Mouse (Mus musculus) intestine, embryonic 16.5 days (tissue): ENCODE measurements around the gene Trem1. TPM values are rescaled to one million over a fixed set of nuclear protein-coding genes. Genes with fewer than 3 reads are reported as not detected.
A peak's percentile ranks its signal among the peaks of the same experiment; 100 is the strongest.

Source experiments
- ATAC-seq: fragments of 200-750 bp; cut with Nextera tagmentation; 2 replicates; pipeline ENCODE4 v1.8.0; 2017; ENCODE audit warnings: moderate TSS enrichment, moderate library complexity
- H3K27ac ChIP-seq: fragments of 300-500 bp; sonication (generic); 2 replicates; pipeline ENCODE4 v1.5.1; 2014; ENCODE audit warnings: mild to moderate bottlenecking, low read length
- H3K27me3 ChIP-seq: fragments of 300-500 bp; sonication (generic); replicated peaks from 2 replicates; pipeline ENCODE4 v1.6.1; 2014; ENCODE audit warnings: low read length, control low read depth, mixed read lengths; ENCODE audit not compliant: control insufficient read depth, insufficient read depth
- H3K36me3 ChIP-seq: fragments of 300-500 bp; sonication (generic); 2 replicates; pipeline ENCODE4 v1.6.1; 2014; ENCODE audit warnings: low read length, control low read depth; ENCODE audit not compliant: control insufficient read depth, insufficient read depth
- H3K4me1 ChIP-seq: fragments of 300-500 bp; sonication (generic); 2 replicates; pipeline ENCODE4 v1.6.1; 2014; ENCODE audit warnings: low read length, control low read depth, mixed read lengths; ENCODE audit not compliant: control insufficient read depth, insufficient read depth
- H3K4me2 ChIP-seq: fragments of 300-500 bp; sonication (generic); 2 replicates; pipeline ENCODE4 v1.6.1; 2014; ENCODE audit warnings: low read depth, low read length, control low read depth
- H3K4me3 ChIP-seq: fragments of 300-500 bp; sonication (generic); 2 replicates; pipeline ENCODE4 v1.5.1; 2014; ENCODE audit warnings: mild to moderate bottlenecking, low read length
- H3K9ac ChIP-seq: fragments of 300-500 bp; sonication (generic); 2 replicates; pipeline ENCODE4 v1.6.1; 2014; ENCODE audit warnings: low read depth, low read length
- H3K9me3 ChIP-seq: fragments of 300-500 bp; sonication (generic); 2 replicates; pipeline ENCODE4 v1.6.1; 2016; ENCODE audit warnings: low read length, control low read depth; ENCODE audit not compliant: control insufficient read depth
- WGBS: fragments of 180-500 bp; shearing (Covaris S2); extraction: QIAGEN DNeasy Blood & Tissue Kit; methylation state at CpG from one replicate; pipeline ENCODE4 v1.1.7; 2014; 5-methylcytosine and 5-hydroxymethylcytosine counted together
- polyA plus RNA-seq: library from polyadenylated mRNA; unstranded; fragments of >200 nt; fragmentation: Nextera tagmentation; extraction: Ambion mirVana; gene quantifications from 2 replicates; pipeline ENCODE4 v1.2.1, GENCODE M21; 2015

Trem1 gene
- polyA plus RNA-seq, 1 experiment from 2014 or later, result 0.56 TPM

DNA sequence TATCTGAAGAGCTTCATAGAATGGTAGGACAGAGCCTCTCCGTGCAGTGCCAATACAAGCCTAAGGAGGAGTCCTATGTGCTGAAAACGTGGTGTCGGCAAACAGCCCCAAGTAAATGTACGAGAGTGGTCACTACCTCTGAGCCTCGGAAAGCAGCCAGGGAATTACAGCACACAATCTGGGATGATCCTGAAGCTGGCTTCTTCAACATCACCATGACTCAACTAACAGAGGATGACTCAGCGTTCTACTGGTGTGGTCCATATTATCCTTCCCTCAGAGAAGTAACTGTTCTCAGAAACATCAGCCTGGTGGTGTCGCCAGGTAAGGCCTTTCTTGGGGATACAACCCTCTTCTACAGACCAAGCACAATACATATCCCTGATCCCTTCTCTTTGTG is 32.1 kb downstream of the Trem1 start:
- 95% methylated on average over 7 of the region's 7 CpGs for whole genome bisulfite sequencing
- Histone ChIP-seq H3K9ac (no peak overlapping the region), H3K4me3 (no peak overlapping the region), H3K4me2 (no peak overlapping the region), H3K9me3 (peaks cover 2% of the 10 kb centered on the region; the same call in 1 of the 2 replicates), H3K27ac (no peak overlapping the region), H3K27me3 (no peaks in the 10 kb centered on the region), H3K4me1 (peaks cover 13% of the 10 kb centered on the region), H3K36me3 (no peaks in the 10 kb centered on the region)
- ATAC-seq, result no peak

- Histone ChIP-seq H3K27me3 (no peaks in the 10 kb centered on the region), H3K9me3 (no peaks in the 10 kb centered on the region), H3K4me2 (no peak overlapping the region), H3K27ac (peak overlapping the region; percentile 65), H3K4me3 (no peak overlapping the region), H3K4me1 (peaks cover 13% of the 10 kb centered on the region), H3K36me3 (no peaks in the 10 kb centered on the region), H3K9ac (no peak overlapping the region)
- 6% methylated on average over 2 of the region's 2 CpGs for WGBS
- no peak for ATAC-seq
Measured at GRCm38 (mm10) chr17:48266138-48266537, 33.6 kb downstream of the Trem1 start.

DNA sequence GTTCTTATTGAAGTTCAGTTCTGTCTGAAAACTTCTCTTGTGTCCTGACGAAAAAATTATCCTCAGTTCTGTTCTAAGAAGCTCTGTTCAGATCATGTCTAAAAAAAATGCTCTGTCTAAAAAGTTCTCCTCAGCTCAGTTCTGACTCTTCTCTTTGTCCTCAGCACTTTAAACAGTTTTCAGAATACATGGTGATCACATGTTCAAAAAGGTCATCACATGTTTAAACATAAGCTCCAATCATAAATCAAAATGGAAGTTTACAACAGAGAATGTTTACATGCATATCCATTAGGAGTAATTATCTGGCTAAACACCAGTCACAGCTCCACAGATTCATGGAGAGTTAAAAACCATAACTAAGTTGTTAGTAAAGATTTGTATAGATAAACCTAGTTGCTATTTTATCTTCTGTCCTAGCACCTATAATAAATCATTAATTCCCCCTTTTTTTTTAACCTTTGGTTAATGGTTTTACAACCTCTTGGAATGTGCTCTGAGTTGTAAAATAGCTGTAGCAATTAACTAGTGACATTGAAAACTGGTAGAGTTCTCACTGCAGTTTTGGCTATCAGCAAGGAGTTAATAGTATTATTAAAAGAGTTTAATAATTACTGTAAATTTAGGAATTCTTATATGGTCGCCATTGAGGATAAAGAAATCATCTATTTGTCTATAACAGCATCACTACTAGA is 34.2 kb downstream of the Trem1 start:
- no peaks in the 10 kb centered on the region for H3K36me3 ChIP-seq
- H3K4me3 ChIP-seq, result no peak overlapping the region
- no peak overlapping the region for H3K4me2 ChIP-seq
- H3K27me3 ChIP-seq, result no peaks in the 10 kb centered on the region
- H3K4me1 ChIP-seq, result peaks cover 13% of the 10 kb centered on the region
- WGBS, result 14% methylated on average over 2 of the region's 2 CpGs
- no peaks in the 10 kb centered on the region for H3K9me3 ChIP-seq
- H3K27ac ChIP-seq, result peak overlapping the region; percentile 65
- no peak overlapping the region for H3K9ac ChIP-seq
- ATAC-seq, result peak; percentile 62

DNA sequence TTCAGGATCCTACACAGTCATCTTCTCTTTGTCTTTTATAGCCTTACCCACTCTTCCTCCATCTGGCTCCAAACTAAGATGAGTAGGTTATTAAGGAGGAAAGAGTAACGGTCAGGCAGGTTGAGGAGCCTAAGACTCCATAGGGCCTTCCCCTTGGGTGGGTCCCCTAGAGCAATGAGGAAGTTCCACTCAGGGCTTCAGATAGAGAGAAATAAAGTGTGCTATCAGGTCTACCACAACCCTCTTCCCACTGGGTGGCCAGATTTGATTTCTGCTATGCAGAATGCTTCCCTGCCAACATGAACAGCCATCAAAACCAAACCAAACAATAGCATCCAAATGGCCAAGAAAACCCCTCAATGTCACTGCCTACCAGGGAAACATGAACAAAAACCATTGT is 35.0 kb downstream of the Trem1 start:
- no peak overlapping the region for H3K4me3 ChIP-seq
- no peak overlapping the region for H3K27ac ChIP-seq
- no peaks in the 10 kb centered on the region for H3K36me3 ChIP-seq
- no peaks in the 10 kb centered on the region for H3K27me3 ChIP-seq
- H3K4me2 ChIP-seq, result no peak overlapping the region
- H3K9ac ChIP-seq, result no peak overlapping the region
- ATAC-seq, result peak; percentile 56; the same call in 1 of the 2 replicates
- 55% methylated on average over 1 of the region's 1 CpGs for WGBS
- H3K4me1 ChIP-seq, result peaks cover 16% of the 10 kb centered on the region
- no peaks in the 10 kb centered on the region for H3K9me3 ChIP-seq

DNA sequence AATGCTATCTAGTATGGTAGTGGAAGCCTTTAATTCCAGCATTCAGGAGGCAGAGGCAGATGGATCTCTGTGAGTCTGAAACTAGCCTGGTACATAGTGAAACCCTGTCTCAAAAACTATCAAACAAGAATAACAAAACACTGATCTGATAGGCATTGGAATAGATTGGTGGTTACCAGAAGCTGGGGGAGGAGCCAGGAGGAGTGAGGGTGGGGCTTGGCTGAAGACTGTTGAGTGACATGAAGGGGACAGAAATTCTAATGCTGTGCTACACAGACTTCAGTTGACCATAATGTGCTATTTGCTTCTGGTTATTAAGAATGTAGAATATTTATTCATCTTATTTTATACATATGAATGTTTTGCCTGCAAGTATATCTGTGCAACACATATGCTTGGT is 35.7 kb downstream of the Trem1 start:
- Histone ChIP-seq H3K27me3 (no peaks in the 10 kb centered on the region), H3K9ac (no peak overlapping the region), H3K27ac (no peak overlapping the region), H3K4me3 (no peak overlapping the region), H3K36me3 (no peaks in the 10 kb centered on the region), H3K9me3 (no peaks in the 10 kb centered on the region), H3K4me2 (no peak overlapping the region), H3K4me1 (peaks cover 17% of the 10 kb centered on the region)
- ATAC-seq, result no peak

GRCm38 (mm10) chr17:48269833-48270232 is 37.3 kb downstream of the Trem1 start:
- Histone ChIP-seq H3K4me1 (peaks cover 17% of the 10 kb centered on the region), H3K4me3 (no peak overlapping the region), H3K27ac (no peak overlapping the region), H3K36me3 (no peaks in the 10 kb centered on the region), H3K9me3 (no peaks in the 10 kb centered on the region), H3K27me3 (no peaks in the 10 kb centered on the region), H3K4me2 (no peak overlapping the region), H3K9ac (no peak overlapping the region)
- ATAC-seq, result no peak
- WGBS, result 70% methylated on average over 4 of the region's 4 CpGs

DNA sequence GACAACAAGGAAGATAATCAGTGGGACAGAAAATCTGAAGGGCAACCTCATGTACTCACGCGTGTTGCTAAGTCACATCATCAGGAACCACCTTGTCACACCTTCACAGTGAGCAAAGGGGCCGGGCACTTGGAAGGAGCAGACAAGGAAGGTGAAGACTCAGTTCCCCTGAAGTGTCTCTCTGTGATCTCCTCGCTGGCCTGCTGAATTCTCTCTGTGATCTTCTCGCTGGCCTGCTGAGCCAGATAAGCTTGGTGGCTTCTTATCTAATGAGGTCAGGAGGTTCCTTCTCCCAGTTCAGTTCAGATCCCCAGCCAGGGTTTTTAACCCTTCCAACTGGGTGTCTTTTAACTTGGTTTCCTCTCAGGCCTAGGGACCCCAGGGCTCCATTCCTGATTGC is 39.6 kb downstream of the Trem1 start:
- H3K9me3 ChIP-seq, result no peaks in the 10 kb centered on the region
- H3K9ac ChIP-seq, result 0 out of 2 replicates have a peak overlapping the region, but pooled peaks have one; percentile 37
- WGBS, result 58% methylated on average over 5 of the region's 5 CpGs
- H3K27ac ChIP-seq, result peak overlapping the region; percentile 85
- peaks cover 6% of the 10 kb centered on the region; the same call in 1 of the 2 replicates for H3K4me1 ChIP-seq
- peak overlapping the region; percentile 18 for H3K4me3 ChIP-seq
- H3K27me3 ChIP-seq, result no peaks in the 10 kb centered on the region
- H3K36me3 ChIP-seq, result no peaks in the 10 kb centered on the region
- peak overlapping the region; percentile 42 for H3K4me2 ChIP-seq
- ATAC-seq, result peak; percentile 78

- H3K4me1 ChIP-seq, result peaks cover 3% of the 10 kb centered on the region; the same call in 1 of the 2 replicates
- H3K36me3 ChIP-seq, result no peaks in the 10 kb centered on the region
- WGBS, result 55% methylated on average over 4 of the region's 4 CpGs
- H3K4me2 ChIP-seq, result peak overlapping the region; percentile 42
- ATAC-seq, result peak; percentile 77
- no peaks in the 10 kb centered on the region for H3K27me3 ChIP-seq
- H3K27ac ChIP-seq, result peak overlapping the region; percentile 85
- H3K4me3 ChIP-seq, result peak overlapping the region; percentile 18
- H3K9me3 ChIP-seq, result no peaks in the 10 kb centered on the region
- H3K9ac ChIP-seq, result 0 out of 2 replicates have a peak overlapping the region, but pooled peaks have one; percentile 37
Measured at GRCm38 (mm10) chr17:48272598-48272997, 40.0 kb downstream of the Trem1 start.

DNA sequence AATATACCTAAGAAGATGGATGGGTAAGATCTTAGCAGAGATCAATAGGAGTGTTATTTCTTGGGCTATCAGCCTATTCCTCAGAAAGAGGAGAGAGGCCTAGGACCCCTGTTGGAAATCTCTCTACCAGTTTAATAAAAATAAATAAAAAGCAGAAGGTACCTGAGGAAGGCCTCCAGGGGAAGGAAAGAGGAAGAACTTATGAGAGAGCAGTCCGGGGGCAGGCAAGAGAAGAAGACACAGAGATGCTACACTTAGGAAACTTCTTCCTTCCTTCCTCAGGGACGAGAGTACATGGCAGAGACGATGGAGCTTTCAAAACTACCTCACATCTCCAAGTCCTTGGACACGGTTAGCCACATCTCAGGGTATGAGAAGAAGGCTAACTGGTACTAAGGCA is 41.5 kb downstream of the Trem1 start:
- no peak overlapping the region for H3K27ac ChIP-seq
- H3K4me1 ChIP-seq, result peaks cover 3% of the 10 kb centered on the region; the same call in 1 of the 2 replicates
- WGBS, result 90% methylated on average over 4 of the region's 4 CpGs
- H3K9ac ChIP-seq, result no peak overlapping the region
- H3K9me3 ChIP-seq, result no peaks in the 10 kb centered on the region
- ATAC-seq, result no peak
- H3K36me3 ChIP-seq, result no peaks in the 10 kb centered on the region
- no peak overlapping the region for H3K4me2 ChIP-seq
- no peaks in the 10 kb centered on the region for H3K27me3 ChIP-seq
- no peak overlapping the region for H3K4me3 ChIP-seq
